Mouse (Mus musculus): ENCODE results near the gene Nicn1. TPM values are rescaled to one million over a fixed set of nuclear protein-coding genes. Genes with fewer than 3 reads are reported as not detected.
"Not testable (repeated sequence)": the region's sequence is repeated elsewhere in the genome, so short reads cannot be mapped to it uniquely, and the experiment has no call there.

Nicn1 gene
- polyA plus RNA-seq, 1 experiment, result not detected

DNA sequence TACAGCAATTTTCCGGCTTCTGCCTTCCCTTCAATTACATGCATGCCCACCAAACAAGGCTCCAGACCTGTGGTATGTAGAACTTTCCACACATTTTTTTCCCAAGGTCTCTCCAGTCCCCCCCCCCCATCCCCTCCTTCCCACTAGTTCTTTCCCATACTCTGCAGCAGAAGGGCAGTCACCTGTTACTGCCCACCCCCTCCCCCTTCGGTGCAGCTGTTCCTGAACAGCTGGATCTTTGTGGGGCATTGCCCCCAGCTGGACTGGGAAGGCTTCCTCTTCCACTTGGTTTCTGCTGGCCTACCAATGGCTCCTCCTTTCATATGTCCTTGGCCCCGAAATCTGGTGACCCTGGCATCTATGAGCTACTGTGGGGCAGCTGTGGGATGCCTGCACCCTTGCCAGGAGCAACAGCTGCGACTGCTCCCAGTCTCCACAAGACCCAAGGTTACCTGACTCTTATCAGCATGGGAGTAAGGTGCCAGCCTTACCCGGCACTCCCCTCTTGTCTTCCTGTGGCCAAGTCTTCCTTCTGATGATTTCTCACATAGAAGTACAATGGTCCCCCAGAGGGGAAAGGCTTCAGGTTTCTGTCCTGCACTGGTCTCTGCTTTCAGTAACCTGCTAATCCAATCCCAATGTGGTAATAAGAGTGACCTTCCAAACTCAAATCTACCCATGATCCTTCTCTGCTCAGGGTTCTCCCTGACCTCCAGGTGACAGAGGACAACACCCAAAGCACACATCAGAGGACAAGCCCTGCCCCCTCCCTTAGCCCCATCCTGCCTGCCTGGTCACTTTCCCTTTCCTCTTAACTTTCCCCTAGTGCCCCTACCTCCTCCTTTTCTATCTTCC, 15.5 kb upstream of the Nicn1 start:
- TF ChIP-seq GATA1 (IDR thresholded peaks at IDR 0.05; ENCODE audit: low read length) (no peak), TAL1 (IDR thresholded peaks at IDR 0.05; ENCODE audit: low read length) (no peak)
- Histone ChIP-seq H3K9me3 (ENCODE audit: control insufficient read depth, low read length) (no peaks in the 10 kb centered on the region), H3K27me3 (ENCODE audit: control insufficient read depth) (peaks cover 30% of the 10 kb centered on the region)

DNA sequence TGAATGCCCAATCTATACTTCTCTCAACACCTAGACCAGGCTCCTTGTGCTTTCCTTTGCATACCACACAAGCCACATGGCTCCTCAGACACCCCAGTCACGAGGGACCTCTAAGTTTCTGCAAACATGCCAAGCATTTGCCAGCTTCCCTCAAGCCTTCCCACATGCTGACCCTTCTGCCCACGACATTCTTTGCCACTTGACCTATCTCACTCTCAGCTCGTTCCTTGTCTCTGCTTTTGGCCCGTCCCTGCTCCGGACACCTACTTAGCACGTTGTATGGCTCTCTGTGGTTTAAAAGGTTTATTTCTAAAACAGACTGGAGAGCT, 14.9 kb upstream of the Nicn1 start:
- Histone ChIP-seq H3K27me3 (ENCODE audit: control insufficient read depth) (peaks cover 29% of the 10 kb centered on the region), H3K4me3 (replicated peaks) (no peak overlapping the region), H3K9me3 (ENCODE audit: control insufficient read depth, low read length) (no peaks in the 10 kb centered on the region), H3K4me1 (ENCODE audit: control insufficient read depth) (no peaks in the 10 kb centered on the region), H3K36me3 (ENCODE audit: control insufficient read depth) (no peaks in the 10 kb centered on the region)
- no peak for TF ChIP-seq GATA1 (IDR thresholded peaks at IDR 0.05; ENCODE audit: low read length)
- no peak for TF ChIP-seq TAL1 (IDR thresholded peaks at IDR 0.05; ENCODE audit: low read length)

More for the DNA sequence above, 15.5 kb upstream of the Nicn1 start:
- no peak overlapping the region for H3K4me3 ChIP-seq (replicated peaks)
- no peaks in the 10 kb centered on the region for H3K4me1 ChIP-seq (ENCODE audit: control insufficient read depth)
- H3K36me3 ChIP-seq (ENCODE audit: control insufficient read depth), result no peaks in the 10 kb centered on the region

DNA sequence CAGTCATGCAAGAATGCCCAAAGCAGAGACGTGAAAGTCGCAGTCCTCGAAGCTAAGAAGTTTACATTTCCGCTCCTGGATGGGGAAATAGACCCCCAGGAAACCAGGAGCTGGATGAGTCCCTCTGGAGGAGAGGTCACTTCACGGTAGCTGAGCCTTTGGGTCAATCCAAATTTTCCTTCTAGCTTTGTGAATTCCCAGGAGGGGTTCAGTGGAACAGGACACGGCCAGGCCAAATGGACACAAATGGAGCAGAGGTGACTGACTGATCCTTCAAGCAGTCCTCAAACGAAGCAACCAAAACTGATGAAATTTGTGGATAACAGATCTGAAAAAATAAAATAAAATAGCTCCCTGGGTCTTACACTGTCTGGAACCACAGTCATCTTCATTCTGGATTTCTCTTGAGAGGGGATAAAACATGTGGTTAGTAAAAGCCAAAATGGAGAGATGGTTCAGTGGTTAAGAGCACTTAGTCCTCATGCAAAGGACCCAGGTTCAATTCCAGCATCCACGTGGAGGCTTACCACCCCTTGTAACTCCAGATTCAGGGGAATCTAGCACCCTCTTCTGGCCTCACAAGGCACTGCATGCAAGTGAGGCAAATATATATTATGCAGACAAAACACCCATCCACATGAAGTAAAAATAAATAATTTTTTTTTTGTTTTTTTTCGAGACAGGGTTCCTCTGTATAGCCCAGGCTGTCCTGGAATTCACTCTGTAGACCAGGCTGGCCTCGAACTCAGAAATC, 11.4 kb upstream of the Nicn1 start:
- no peak overlapping the region for H3K4me3 ChIP-seq (replicated peaks)
- H3K4me1 ChIP-seq (ENCODE audit: control insufficient read depth), result no peaks in the 10 kb centered on the region
- H3K36me3 ChIP-seq (ENCODE audit: control insufficient read depth), result no peaks in the 10 kb centered on the region
- TF ChIP-seq TAL1 (IDR thresholded peaks at IDR 0.05; ENCODE audit: low read length) (no peak), GATA1 (IDR thresholded peaks at IDR 0.05; ENCODE audit: low read length) (no peak)
- peaks cover 14% of the 10 kb centered on the region for H3K27me3 ChIP-seq (ENCODE audit: control insufficient read depth)
- H3K9me3 ChIP-seq (ENCODE audit: control insufficient read depth, low read length), result no peaks in the 10 kb centered on the region

DNA sequence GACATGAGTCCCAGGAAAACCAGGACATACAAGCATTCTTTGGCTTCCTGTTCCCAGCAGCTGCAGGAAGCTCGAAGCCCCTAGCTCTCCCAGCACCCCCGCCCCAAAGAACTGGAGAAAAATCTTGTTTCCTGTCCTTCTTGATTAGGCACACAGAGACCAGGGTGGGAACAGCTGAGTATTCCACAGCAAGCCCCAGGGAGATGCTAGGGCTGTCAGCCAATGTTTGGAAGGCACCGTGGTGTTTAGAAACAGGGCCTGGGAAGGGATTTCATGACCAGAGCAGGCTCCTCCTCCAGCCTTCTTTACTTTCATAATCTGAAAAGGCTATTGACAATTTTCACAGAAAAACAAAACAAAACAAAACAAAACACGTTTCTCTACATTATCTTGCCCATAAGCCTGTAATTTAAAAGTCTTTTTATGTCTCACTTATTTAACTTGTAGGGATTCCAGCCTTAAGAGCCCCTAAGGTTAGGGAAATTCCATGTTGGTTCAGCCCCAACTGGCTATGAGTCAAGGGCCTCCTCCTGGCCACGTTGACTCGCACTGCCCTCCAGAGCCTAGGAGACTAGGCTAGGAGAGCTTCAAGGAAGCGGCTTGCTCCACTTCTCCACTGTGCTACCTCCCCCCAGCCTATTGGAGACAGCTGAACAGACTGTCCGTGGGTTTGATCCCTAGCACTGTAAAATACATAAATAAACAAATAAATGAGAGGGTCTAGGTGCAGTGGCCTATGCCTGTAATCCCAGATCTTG, 10.0 kb upstream of the Nicn1 start:
- Histone ChIP-seq H3K4me1 (ENCODE audit: control insufficient read depth) (peaks cover 9% of the 10 kb centered on the region), H3K27me3 (ENCODE audit: control insufficient read depth) (peaks cover 5% of the 10 kb centered on the region), H3K36me3 (ENCODE audit: control insufficient read depth) (no peaks in the 10 kb centered on the region), H3K9me3 (ENCODE audit: control insufficient read depth, low read length) (no peaks in the 10 kb centered on the region), H3K4me3 (replicated peaks) (no peak overlapping the region)
- TF ChIP-seq GATA1 (IDR thresholded peaks at IDR 0.05; ENCODE audit: low read length) (no peak), TAL1 (IDR thresholded peaks at IDR 0.05; ENCODE audit: low read length) (no peak)

DNA sequence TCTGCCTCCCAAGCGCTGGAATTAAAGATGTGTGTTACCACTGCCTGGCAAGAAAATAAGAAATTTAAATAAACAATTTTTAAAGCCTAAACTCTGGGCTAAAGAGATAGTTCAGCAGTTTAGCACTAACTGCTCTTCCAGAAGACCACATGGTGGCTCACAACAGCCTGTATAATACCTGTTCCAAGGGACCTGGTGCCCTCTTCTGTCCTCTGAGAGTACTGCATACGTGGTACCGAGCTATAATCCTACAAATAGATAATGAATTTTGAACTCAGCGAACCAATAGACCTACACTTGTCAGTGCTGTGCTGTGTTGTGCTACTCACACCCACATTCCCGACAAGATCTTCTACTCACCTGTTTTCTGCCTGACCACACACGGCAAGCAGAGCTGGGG, 5.8 kb upstream of the Nicn1 start:
- H3K27me3 ChIP-seq (ENCODE audit: control insufficient read depth), result no peaks in the 10 kb centered on the region
- no peak for TF ChIP-seq TAL1 (IDR thresholded peaks at IDR 0.05; ENCODE audit: low read length)
- TF ChIP-seq GATA1 (IDR thresholded peaks at IDR 0.05; ENCODE audit: low read length), result no peak
- H3K36me3 ChIP-seq (ENCODE audit: control insufficient read depth), result no peaks in the 10 kb centered on the region
- H3K4me3 ChIP-seq (replicated peaks), result no peak overlapping the region
- H3K9me3 ChIP-seq (ENCODE audit: control insufficient read depth, low read length), result no peaks in the 10 kb centered on the region
- H3K4me1 ChIP-seq (ENCODE audit: control insufficient read depth), result peaks cover 20% of the 10 kb centered on the region

DNA sequence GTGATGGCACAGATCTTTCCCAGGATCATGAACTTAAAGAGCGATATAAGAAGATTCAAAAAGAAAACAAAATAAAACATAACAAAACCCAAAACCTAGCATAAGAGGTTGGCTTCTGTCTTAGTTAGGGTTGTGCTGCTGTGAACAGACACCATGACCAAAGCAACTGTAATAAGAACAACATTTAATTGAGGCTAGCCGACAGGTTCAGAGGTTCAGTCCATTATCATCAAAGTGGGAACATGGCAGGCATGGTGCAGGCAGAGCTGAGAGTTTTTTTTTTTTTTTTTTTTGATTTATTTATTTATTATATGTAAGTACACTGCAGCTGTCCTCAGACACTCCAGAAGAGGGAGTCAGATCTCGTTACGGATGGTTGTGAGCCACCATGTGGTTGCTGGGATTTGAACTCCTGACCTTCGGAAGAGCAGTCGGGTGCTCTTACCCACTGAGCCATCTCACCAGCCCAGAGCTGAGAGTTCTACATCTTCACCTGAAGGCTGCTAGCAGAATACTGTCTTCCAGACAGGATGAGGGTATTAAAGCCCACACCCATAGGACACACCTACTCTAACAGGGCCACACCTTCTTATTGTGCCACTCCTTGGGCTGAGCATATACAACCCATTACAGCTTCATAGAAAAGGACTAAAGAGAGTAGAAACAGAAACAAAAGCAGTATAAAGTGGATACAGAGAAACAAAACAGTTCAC, 2.5 kb upstream of the Nicn1 start:
- H3K36me3 ChIP-seq (ENCODE audit: control insufficient read depth); H3K4me3 ChIP-seq (replicated peaks); H3K27me3 ChIP-seq (ENCODE audit: control insufficient read depth); H3K9me3 ChIP-seq (ENCODE audit: control insufficient read depth, low read length): not testable (repeated sequence)
- H3K4me1 ChIP-seq (ENCODE audit: control insufficient read depth), result peaks cover 36% of the 10 kb centered on the region

DNA sequence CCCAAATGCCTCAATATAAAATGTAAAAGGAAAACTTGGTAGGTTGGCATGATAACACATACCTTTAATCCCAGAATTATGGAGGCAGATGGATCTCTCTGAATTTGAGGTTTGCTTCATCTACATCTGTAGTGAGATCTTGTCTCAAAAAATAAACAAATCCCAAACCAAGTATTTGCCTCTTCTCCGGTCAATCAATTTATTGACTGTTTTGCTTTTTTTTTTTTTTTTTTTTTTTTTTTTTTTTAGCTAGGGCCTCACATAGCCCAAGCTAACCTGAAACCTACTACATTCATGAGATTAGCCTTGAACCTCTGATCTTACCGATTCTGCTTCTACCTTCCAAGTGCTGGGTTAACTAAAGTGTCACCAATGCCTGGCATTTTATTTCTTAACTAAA, 882 bp upstream of the Nicn1 start:
- TF ChIP-seq TAL1 (IDR thresholded peaks at IDR 0.05; ENCODE audit: low read length) (no peak), GATA1 (IDR thresholded peaks at IDR 0.05; ENCODE audit: low read length) (no peak)
- H3K36me3 ChIP-seq (ENCODE audit: control insufficient read depth), result no peaks in the 10 kb centered on the region
- peaks cover 33% of the 10 kb centered on the region for H3K4me1 ChIP-seq (ENCODE audit: control insufficient read depth)
- peak overlapping the region; percentile 69 for H3K4me3 ChIP-seq (replicated peaks)
- H3K9me3 ChIP-seq (ENCODE audit: control insufficient read depth, low read length), result no peaks in the 10 kb centered on the region
- no peaks in the 10 kb centered on the region; the same call in 1 of the 2 replicates for H3K27me3 ChIP-seq (ENCODE audit: control insufficient read depth)

DNA sequence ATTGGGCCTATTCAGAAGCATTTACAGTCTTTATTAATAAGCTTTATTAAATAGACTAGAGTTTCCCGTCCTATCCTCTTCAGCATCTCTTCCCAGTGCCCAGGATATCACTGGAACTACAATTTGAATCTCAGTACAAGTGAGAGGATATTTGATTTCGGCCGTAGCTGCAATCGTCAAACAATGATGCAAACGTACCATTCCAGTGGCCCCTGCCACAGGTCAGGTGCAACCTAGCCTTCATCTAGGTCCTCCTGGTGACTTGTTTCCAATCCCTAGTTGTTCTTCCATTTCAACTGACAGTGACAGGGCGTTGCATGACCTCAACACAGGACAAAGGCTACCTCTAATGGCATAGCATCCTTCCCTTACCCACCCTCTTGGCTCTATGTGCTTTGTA, 544 bp downstream of the Nicn1 start:
- H3K9me3 ChIP-seq (ENCODE audit: control insufficient read depth, low read length), result no peaks in the 10 kb centered on the region
- peaks cover 27% of the 10 kb centered on the region for H3K4me1 ChIP-seq (ENCODE audit: control insufficient read depth)
- TF ChIP-seq TAL1 (IDR thresholded peaks at IDR 0.05; ENCODE audit: low read length) (no peak), GATA1 (IDR thresholded peaks at IDR 0.05; ENCODE audit: low read length) (no peak)
- no peaks in the 10 kb centered on the region; the same call in 1 of the 2 replicates for H3K36me3 ChIP-seq (ENCODE audit: control insufficient read depth)
- H3K27me3 ChIP-seq (ENCODE audit: control insufficient read depth), result no peaks in the 10 kb centered on the region; the same call in 1 of the 2 replicates
- H3K4me3 ChIP-seq (replicated peaks), result peak overlapping the region; percentile 69

All from erythroblast, embryonic 14.5 days (primary cell).